Mouse (Mus musculus): ENCODE measurements around the gene Chn2. TPM values are rescaled to one million over a fixed set of nuclear protein-coding genes. Genes with fewer than 3 reads are reported as not detected.

Gene Chn2
- polyA plus RNA-seq, 1 experiment from 2014 or later: 7.1 TPM

- Histone ChIP-seq H3K9me3 (ENCODE audit: control insufficient read depth, low read length) (no peaks in the 10 kb centered on the region), H3K4me3 (ENCODE audit: control insufficient read depth in 1 of 2, insufficient read depth in 1 of 2, low read depth in 1 of 2, low read length in 2 of 2) (no peak overlapping the region), H3K36me3 (ENCODE audit: control insufficient read depth, insufficient read depth, low read length) (no peaks in the 10 kb centered on the region), H3K27me3 (ENCODE audit: control insufficient read depth, insufficient read depth, low read length) (no peaks in the 10 kb centered on the region), H3K4me2 (ENCODE audit: low read length) (no peak overlapping the region), H3K27ac (replicated peaks in 1 of 2; ENCODE audit: control insufficient read depth in 1 of 2, insufficient read depth in 1 of 2, low read depth in 2 of 2, low read length in 2 of 2) (no peak overlapping the region), H3K4me1 (ENCODE audit: control insufficient read depth in 2 of 2, insufficient read depth in 2 of 2, low read length in 2 of 2) (peaks cover 4 to 5% of the 10 kb centered on the region in 2 experiments), H3K9ac (ENCODE audit: low read length) (no peak overlapping the region)
- no peak for ATAC-seq (ENCODE audit: insufficient number of reproducible peaks, insufficient read depth, low FRiP score, low read depth)
- WGBS: 79% methylated on average over 8 of the region's 8 CpGs
Observed at GRCm38 (mm10) chr6:54248354-54249252, 209.2 kb downstream of the Chn2 start.

- Histone ChIP-seq H3K9me3 (ENCODE audit: control insufficient read depth, low read length) (no peaks in the 10 kb centered on the region), H3K36me3 (ENCODE audit: control insufficient read depth, insufficient read depth, low read length) (no peaks in the 10 kb centered on the region), H3K9ac (ENCODE audit: low read length) (no peak overlapping the region), H3K27ac (replicated peaks in 1 of 2; ENCODE audit: control insufficient read depth in 1 of 2, insufficient read depth in 1 of 2, low read depth in 2 of 2, low read length in 2 of 2) (no peak overlapping the region), H3K4me1 (ENCODE audit: control insufficient read depth in 2 of 2, insufficient read depth in 2 of 2, low read length in 2 of 2) (peaks cover 13 to 15% of the 10 kb centered on the region in 2 experiments), H3K27me3 (ENCODE audit: control insufficient read depth, insufficient read depth, low read length) (no peaks in the 10 kb centered on the region), H3K4me3 (ENCODE audit: control insufficient read depth in 1 of 2, insufficient read depth in 1 of 2, low read depth in 1 of 2, low read length in 2 of 2) (no peak overlapping the region), H3K4me2 (ENCODE audit: low read length) (no peak overlapping the region)
- 63% methylated on average over 17 of the region's 17 CpGs for WGBS
- no peak for ATAC-seq (ENCODE audit: insufficient number of reproducible peaks, insufficient read depth, low FRiP score, low read depth)
Observed at GRCm38 (mm10) chr6:54251401-54252191, 212.2 kb downstream of the Chn2 start.

GRCm38 (mm10) chr6:54253206-54253605 lies 213.9 kb downstream of the Chn2 start:
- H3K27ac ChIP-seq (replicated peaks in 1 of 2; ENCODE audit: control insufficient read depth in 1 of 2, insufficient read depth in 1 of 2, low read depth in 2 of 2, low read length in 2 of 2): peak overlapping the region in 1 of 2 experiments; percentile 17; a peak in 1 of 4 replicates
- H3K4me3 ChIP-seq (ENCODE audit: control insufficient read depth in 1 of 2, insufficient read depth in 1 of 2, low read depth in 1 of 2, low read length in 2 of 2): no peak overlapping the region
- WGBS: 59% methylated on average over 5 of the region's 5 CpGs
- H3K9ac ChIP-seq (ENCODE audit: low read length): no peak overlapping the region
- no peak overlapping the region for H3K4me2 ChIP-seq (ENCODE audit: low read length)
- peaks cover 13 to 15% of the 10 kb centered on the region in 2 experiments for H3K4me1 ChIP-seq (ENCODE audit: control insufficient read depth in 2 of 2, insufficient read depth in 2 of 2, low read length in 2 of 2)
- no peaks in the 10 kb centered on the region for H3K36me3 ChIP-seq (ENCODE audit: control insufficient read depth, insufficient read depth, low read length)
- H3K9me3 ChIP-seq (ENCODE audit: control insufficient read depth, low read length): no peaks in the 10 kb centered on the region
- H3K27me3 ChIP-seq (ENCODE audit: control insufficient read depth, insufficient read depth, low read length): no peaks in the 10 kb centered on the region
- no peak for ATAC-seq (ENCODE audit: insufficient number of reproducible peaks, insufficient read depth, low FRiP score, low read depth)

GRCm38 (mm10) chr6:54253881-54254280 lies 214.5 kb downstream of the Chn2 start:
- Histone ChIP-seq H3K9ac (ENCODE audit: low read length) (no peak overlapping the region), H3K36me3 (ENCODE audit: control insufficient read depth, insufficient read depth, low read length) (no peaks in the 10 kb centered on the region), H3K4me1 (ENCODE audit: control insufficient read depth in 2 of 2, insufficient read depth in 2 of 2, low read length in 2 of 2) (peaks cover 13 to 15% of the 10 kb centered on the region in 2 experiments), H3K9me3 (ENCODE audit: control insufficient read depth, low read length) (no peaks in the 10 kb centered on the region), H3K27me3 (ENCODE audit: control insufficient read depth, insufficient read depth, low read length) (no peaks in the 10 kb centered on the region), H3K4me2 (ENCODE audit: low read length) (no peak overlapping the region), H3K27ac (replicated peaks in 1 of 2; ENCODE audit: control insufficient read depth in 1 of 2, insufficient read depth in 1 of 2, low read depth in 2 of 2, low read length in 2 of 2) (peak overlapping the region in 1 of 2 experiments; percentile 37; a peak in 1 of 4 replicates), H3K4me3 (ENCODE audit: control insufficient read depth in 1 of 2, insufficient read depth in 1 of 2, low read depth in 1 of 2, low read length in 2 of 2) (no peak overlapping the region)
- no peak for ATAC-seq (ENCODE audit: insufficient number of reproducible peaks, insufficient read depth, low FRiP score, low read depth)
- WGBS: 52% methylated on average over 7 of the region's 7 CpGs

- ATAC-seq (ENCODE audit: insufficient number of reproducible peaks, insufficient read depth, low FRiP score, low read depth): no peak; the same call in 1 of the 2 replicates
- no peak overlapping the region for H3K9ac ChIP-seq (ENCODE audit: low read length)
- no peaks in the 10 kb centered on the region for H3K27me3 ChIP-seq (ENCODE audit: control insufficient read depth, insufficient read depth, low read length)
- peaks cover 13 to 15% of the 10 kb centered on the region in 2 experiments for H3K4me1 ChIP-seq (ENCODE audit: control insufficient read depth in 2 of 2, insufficient read depth in 2 of 2, low read length in 2 of 2)
- WGBS: 65% methylated on average over 6 of the region's 6 CpGs
- H3K27ac ChIP-seq (replicated peaks in 1 of 2; ENCODE audit: control insufficient read depth in 1 of 2, insufficient read depth in 1 of 2, low read depth in 2 of 2, low read length in 2 of 2): no peak overlapping the region
- H3K36me3 ChIP-seq (ENCODE audit: control insufficient read depth, insufficient read depth, low read length): no peaks in the 10 kb centered on the region
- H3K9me3 ChIP-seq (ENCODE audit: control insufficient read depth, low read length): no peaks in the 10 kb centered on the region
- H3K4me3 ChIP-seq (ENCODE audit: control insufficient read depth in 1 of 2, insufficient read depth in 1 of 2, low read depth in 1 of 2, low read length in 2 of 2): no peak overlapping the region
- H3K4me2 ChIP-seq (ENCODE audit: low read length): no peak overlapping the region
Observed at GRCm38 (mm10) chr6:54254759-54255158, 215.4 kb downstream of the Chn2 start.

- H3K9ac ChIP-seq (ENCODE audit: low read length): no peak overlapping the region
- no peak overlapping the region for H3K4me3 ChIP-seq (ENCODE audit: control insufficient read depth in 1 of 2, insufficient read depth in 1 of 2, low read depth in 1 of 2, low read length in 2 of 2)
- H3K36me3 ChIP-seq (ENCODE audit: control insufficient read depth, insufficient read depth, low read length): no peaks in the 10 kb centered on the region
- H3K9me3 ChIP-seq (ENCODE audit: control insufficient read depth, low read length): no peaks in the 10 kb centered on the region
- no peak overlapping the region for H3K27ac ChIP-seq (replicated peaks in 1 of 2; ENCODE audit: control insufficient read depth in 1 of 2, insufficient read depth in 1 of 2, low read depth in 2 of 2, low read length in 2 of 2)
- no peaks in the 10 kb centered on the region for H3K27me3 ChIP-seq (ENCODE audit: control insufficient read depth, insufficient read depth, low read length)
- no peak overlapping the region for H3K4me2 ChIP-seq (ENCODE audit: low read length)
- 78% methylated on average over 11 of the region's 11 CpGs for WGBS
- no peak for ATAC-seq (ENCODE audit: insufficient number of reproducible peaks, insufficient read depth, low FRiP score, low read depth)
- peaks cover 13 to 15% of the 10 kb centered on the region in 2 experiments for H3K4me1 ChIP-seq (ENCODE audit: control insufficient read depth in 2 of 2, insufficient read depth in 2 of 2, low read length in 2 of 2)
Observed at GRCm38 (mm10) chr6:54255321-54255720, 216.0 kb downstream of the Chn2 start.

GRCm38 (mm10) chr6:54256397-54256796 lies 217.0 kb downstream of the Chn2 start:
- no peak overlapping the region for H3K9ac ChIP-seq (ENCODE audit: low read length)
- no peak overlapping the region for H3K4me2 ChIP-seq (ENCODE audit: low read length)
- WGBS: 79% methylated on average over 10 of the region's 10 CpGs
- no peaks in the 10 kb centered on the region for H3K9me3 ChIP-seq (ENCODE audit: control insufficient read depth, low read length)
- H3K27me3 ChIP-seq (ENCODE audit: control insufficient read depth, insufficient read depth, low read length): no peaks in the 10 kb centered on the region
- H3K4me1 ChIP-seq (ENCODE audit: control insufficient read depth in 2 of 2, insufficient read depth in 2 of 2, low read length in 2 of 2): peaks cover 13 to 15% of the 10 kb centered on the region in 2 experiments
- no peak for ATAC-seq (ENCODE audit: insufficient number of reproducible peaks, insufficient read depth, low FRiP score, low read depth)
- H3K4me3 ChIP-seq (ENCODE audit: control insufficient read depth in 1 of 2, insufficient read depth in 1 of 2, low read depth in 1 of 2, low read length in 2 of 2): no peak overlapping the region
- no peaks in the 10 kb centered on the region for H3K36me3 ChIP-seq (ENCODE audit: control insufficient read depth, insufficient read depth, low read length)
- H3K27ac ChIP-seq (replicated peaks in 1 of 2; ENCODE audit: control insufficient read depth in 1 of 2, insufficient read depth in 1 of 2, low read depth in 2 of 2, low read length in 2 of 2): no peak overlapping the region

Measured in heart, embryonic 14.5 days (tissue).